14 mouse cellular contexts compared by ENCODE assay signal in genomic region chr15:78416937-78417336, GRCm38 (mm10). TPM values are rescaled to one million over a fixed set of nuclear protein-coding genes. Genes with fewer than 3 reads are reported as not detected.
DNase-seq lines count a peak whose midpoint lies in the region; ATAC-seq lines count a peak whose summit lies in the region.
"Had no signal": no experiment of that assay in that cellular context is flagged by ENCODE, and none has a peak within 500 bp of the region (broad histone marks: within the 10 kb centered on the region; RNA-seq: fewer than 3 reads in every experiment).

No protein-coding gene starts in this region.

- peaks cover 21% of the 10 kb centered on the region for H3K4me1 ChIP-seq in heart, embryonic 10.5 days
- peaks cover 4% of the 10 kb centered on the region; the same call in 1 of the 2 replicates for H3K4me1 ChIP-seq in heart, embryonic 11.5 days (ENCODE audit: control insufficient read depth, insufficient read depth, low read length)
- H3K4me1 ChIP-seq in embryonic facial prominence, embryonic 10.5 days, result peaks cover 6% of the 10 kb centered on the region

- no peak overlapping the region for H3K4me2 ChIP-seq in heart, embryonic 11.5 days

- H3K9ac ChIP-seq in heart, embryonic 11.5 days (ENCODE audit: low read depth, low read length), result no peak overlapping the region

- no peak for DNase-seq in heart, embryonic 10.5 days (ENCODE audit: low spot score)
- DNase-seq in embryonic facial prominence, embryonic 10.5 days (ENCODE audit: low spot score), result no peak
- peak; percentile 45 for DNase-seq in liver
- DNase-seq in lung, postnatal 4 days, result peak; percentile 59 to 76
- DNase-seq in layer of hippocampus, postnatal 36 days, result no peak
- DNase-seq: heart, adult 2 months; right cerebral cortex, postnatal 14 days had no signal

- 52% methylated on average over 4 of the region's 4 CpGs for WGBS in heart, embryonic 10.5 days
- WGBS in heart, embryonic 11.5 days (ENCODE audit: insufficient replicate concordance), result 51% methylated on average over 4 of the region's 4 CpGs
- 9% methylated on average over 4 of the region's 4 CpGs for WGBS in embryonic facial prominence, embryonic 10.5 days

- H3K4me3 ChIP-seq in heart, embryonic 10.5 days, result no peak overlapping the region
- no peak overlapping the region for H3K4me3 ChIP-seq in heart, embryonic 11.5 days (ENCODE audit: low read depth, low read length)
- no peak overlapping the region for H3K4me3 ChIP-seq in embryonic facial prominence, embryonic 10.5 days
- H3K4me3 ChIP-seq: heart, adult 2 months had no signal

- ATAC-seq in heart, embryonic 11.5 days (replicated peaks; ENCODE audit: insufficient number of reproducible peaks, low FRiP score, low TSS enrichment), result no peak
- ATAC-seq in frontal cortex, adult (ENCODE audit: low TSS enrichment), result no peak
- no peak for ATAC-seq in erythroblast, adult 5-6 weeks (replicated peaks; ENCODE audit: low FRiP score, poor library complexity, severe bottlenecking)
- ATAC-seq: midbrain, embryonic 16.5 days had no signal

- peaks cover 15% of the 10 kb centered on the region for H3K27me3 ChIP-seq in heart, embryonic 10.5 days (ENCODE audit: insufficient read depth, poor library complexity, severe bottlenecking)
- H3K27me3 ChIP-seq in heart, embryonic 11.5 days (ENCODE audit: control insufficient read depth, insufficient read depth, low read length), result peaks cover 7% of the 10 kb centered on the region
- H3K27me3 ChIP-seq in embryonic facial prominence, embryonic 10.5 days (replicated peaks; ENCODE audit: low read depth, poor library complexity, severe bottlenecking), result peaks cover 7% of the 10 kb centered on the region

- peak overlapping the region; percentile 23 for H3K27ac ChIP-seq in heart, embryonic 10.5 days
- no peak overlapping the region for H3K27ac ChIP-seq in heart, embryonic 11.5 days (ENCODE audit: low read depth, low read length)
- peak overlapping the region; percentile 51 for H3K27ac ChIP-seq in embryonic facial prominence, embryonic 10.5 days (replicated peaks)
- H3K27ac ChIP-seq: heart, adult 2 months had no signal

- H3K36me3 ChIP-seq in heart, embryonic 10.5 days, result no peaks in the 10 kb centered on the region
- no peaks in the 10 kb centered on the region for H3K36me3 ChIP-seq in heart, embryonic 11.5 days (ENCODE audit: control insufficient read depth, insufficient read depth, low read length)
- H3K36me3 ChIP-seq in embryonic facial prominence, embryonic 10.5 days (replicated peaks), result peaks cover 7% of the 10 kb centered on the region

- no peaks in the 10 kb centered on the region for H3K9me3 ChIP-seq in heart, embryonic 10.5 days
- H3K9me3 ChIP-seq in heart, embryonic 11.5 days (replicated peaks; ENCODE audit: control insufficient read depth, low read length), result no peaks in the 10 kb centered on the region
- no peaks in the 10 kb centered on the region for H3K9me3 ChIP-seq in embryonic facial prominence, embryonic 10.5 days

RNA-seq across cellular contexts. Expression of gene Mpst, which starts 10.7 kb away (rescaled TPM):
- polyA plus RNA-seq in heart, embryonic 10.5 days (2016; fragmentation: Nextera tagmentation; extraction: Ambion mirVana), result 0.75 and 1.4 TPM in 2 replicates
- polyA plus RNA-seq in heart, embryonic 11.5 days (2014; fragmentation: Nextera tagmentation; extraction: Ambion mirVana), result 1.1 and 1.6 TPM in 2 replicates
- 0.98 and 1.1 TPM in 2 replicates for polyA plus RNA-seq in embryonic facial prominence, embryonic 10.5 days (2016; fragmentation: Nextera tagmentation; extraction: Ambion mirVana)
- 10 to 100 TPM; 24.6 to 30.7 TPM for total RNA-seq in layer of hippocampus, postnatal 36 days (2021)
- total RNA-seq in erythroblast, adult 5-6 weeks (2015; ENCODE audit: low replicate concordance), result 7.7 and 10.4 TPM in 2 replicates
- 22.4 and 39.6 TPM in 2 replicates for total RNA-seq in erythroblast, adult 5-6 weeks (2017; ENCODE audit: low replicate concordance)

RNA-seq across cellular contexts. Expression of gene Tst, which starts 11.2 kb away (rescaled TPM):
- polyA plus RNA-seq in heart, embryonic 10.5 days (2016; fragmentation: Nextera tagmentation; extraction: Ambion mirVana), result 9.5 and 25.6 TPM in 2 replicates
- polyA plus RNA-seq in heart, embryonic 11.5 days (2014; fragmentation: Nextera tagmentation; extraction: Ambion mirVana), result 9.6 and 13.5 TPM in 2 replicates
- 10.4 and 12.7 TPM in 2 replicates for polyA plus RNA-seq in embryonic facial prominence, embryonic 10.5 days (2016; fragmentation: Nextera tagmentation; extraction: Ambion mirVana)
- 10 to 100 TPM; 37.7 to 40.9 TPM for total RNA-seq in layer of hippocampus, postnatal 36 days (2021)
- total RNA-seq in erythroblast, adult 5-6 weeks (2015; ENCODE audit: low replicate concordance), result 5.2 and 6.0 TPM in 2 replicates
- 3.5 and 8.1 TPM in 2 replicates for total RNA-seq in erythroblast, adult 5-6 weeks (2017; ENCODE audit: low replicate concordance)

RNA-seq across cellular contexts. Expression of gene Kctd17, which starts 11.4 kb away (rescaled TPM):
- polyA plus RNA-seq in heart, embryonic 10.5 days (2016; fragmentation: Nextera tagmentation; extraction: Ambion mirVana), result 23.0 and 30.3 TPM in 2 replicates
- polyA plus RNA-seq in heart, embryonic 11.5 days (2014; fragmentation: Nextera tagmentation; extraction: Ambion mirVana), result 16.8 and 21.3 TPM in 2 replicates
- 49.6 and 51.6 TPM in 2 replicates for polyA plus RNA-seq in embryonic facial prominence, embryonic 10.5 days (2016; fragmentation: Nextera tagmentation; extraction: Ambion mirVana)
- total RNA-seq in layer of hippocampus, postnatal 36 days (2021), result 100 to 1,000 TPM; 248 TPM
- total RNA-seq in erythroblast, adult 5-6 weeks (2015; ENCODE audit: low replicate concordance), result 1.0 TPM in 1 of 2 replicates, not detected in the other
- 0.98 and 2.0 TPM in 2 replicates for total RNA-seq in erythroblast, adult 5-6 weeks (2017; ENCODE audit: low replicate concordance)

RNA-seq across cellular contexts. Expression of gene Tex33, which starts 21.2 kb away (rescaled TPM):
- not detected in 2 replicates for polyA plus RNA-seq in heart, embryonic 10.5 days (2016; fragmentation: Nextera tagmentation; extraction: Ambion mirVana)
- not detected in 2 replicates for polyA plus RNA-seq in heart, embryonic 11.5 days (2014; fragmentation: Nextera tagmentation; extraction: Ambion mirVana)
- polyA plus RNA-seq in embryonic facial prominence, embryonic 10.5 days (2016; fragmentation: Nextera tagmentation; extraction: Ambion mirVana), result not detected in 2 replicates
- total RNA-seq in layer of hippocampus, postnatal 36 days (2021), result not detected
- not detected in 2 replicates for total RNA-seq in erythroblast, adult 5-6 weeks (2015; ENCODE audit: low replicate concordance)
- total RNA-seq in erythroblast, adult 5-6 weeks (2017; ENCODE audit: low replicate concordance), result not detected in 2 replicates
- total RNA-seq: heart, adult 2 months had no signal
- polyA plus RNA-seq: C2C12; cortical plate, adult 2 months; midbrain, embryonic 16.5 days had no signal

RNA-seq across cellular contexts. Expression of gene Tmprss6, which starts 51.5 kb away (rescaled TPM):
- polyA plus RNA-seq in heart, embryonic 10.5 days (2016; fragmentation: Nextera tagmentation; extraction: Ambion mirVana), result 0.06 and 1.7 TPM in 2 replicates
- 0.64 TPM in 1 of 2 replicates, not detected in the other for polyA plus RNA-seq in heart, embryonic 11.5 days (2014; fragmentation: Nextera tagmentation; extraction: Ambion mirVana)
- polyA plus RNA-seq in embryonic facial prominence, embryonic 10.5 days (2016; fragmentation: Nextera tagmentation; extraction: Ambion mirVana), result 0.24 and 0.37 TPM in 2 replicates
- 1 to 10 TPM; 3.7 to 5.0 TPM for total RNA-seq in layer of hippocampus, postnatal 36 days (2021)
- 1.0 TPM in 1 of 2 replicates, not detected in the other for total RNA-seq in erythroblast, adult 5-6 weeks (2015; ENCODE audit: low replicate concordance)
- total RNA-seq in erythroblast, adult 5-6 weeks (2017; ENCODE audit: low replicate concordance), result 0.70 TPM in 1 of 2 replicates, not detected in the other
- total RNA-seq: heart, adult 2 months; layer of hippocampus, postnatal 10 days had no signal
- polyA plus RNA-seq: heart, adult 2 months had no signal

Comparison
In these comparisons a context has a peak if more than half of its experiments do, and no peak if none do; other contexts are left out.
1. DNase-seq: peak in liver (single experiment) and lung, postnatal 4 days (2 of 2); none in heart, embryonic 10.5 days (single experiment), embryonic facial prominence, embryonic 10.5 days (single experiment) and layer of hippocampus, postnatal 36 days (0 of 2).